Mouse (Mus musculus): ENCODE data around the gene Ankrd31. TPM values are rescaled to one million over a fixed set of nuclear protein-coding genes. Genes with fewer than 3 reads are reported as not detected.
"Not testable (repeated sequence)": the region's sequence is repeated elsewhere in the genome, so short reads cannot be mapped to it uniquely, and the experiment has no call there.

Ankrd31 gene
- total RNA-seq, 1 experiment, result 1.4 TPM

DNA sequence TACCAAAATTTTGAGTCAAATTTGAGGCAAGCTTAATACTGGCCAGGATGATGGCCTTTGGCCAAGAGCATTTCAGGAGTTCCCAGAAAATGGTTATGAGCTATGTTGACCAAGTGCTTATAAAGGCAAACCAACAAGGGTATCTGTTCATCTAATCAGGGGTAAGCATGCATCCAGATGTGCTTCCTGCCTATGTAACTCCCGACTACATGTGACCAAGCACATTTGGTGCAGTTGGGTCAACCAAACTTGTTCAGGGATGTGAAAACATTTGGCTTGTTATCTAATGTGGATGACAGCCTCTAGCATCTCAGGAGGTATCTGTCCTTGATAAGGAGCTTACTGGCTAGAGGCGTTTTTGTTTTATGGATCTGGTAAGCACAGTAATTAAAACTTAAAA, 12.8 kb downstream of the Ankrd31 start:
- no peaks in the 10 kb centered on the region for H3K4me1 ChIP-seq (ENCODE audit: control insufficient read depth in 2 of 2, insufficient read depth in 2 of 2, low read length in 2 of 2, poor library complexity in 1 of 2)
- no peaks in the 10 kb centered on the region; the same call in 1 of the 2 replicates for H3K36me3 ChIP-seq (ENCODE audit: control insufficient read depth, insufficient read depth, low read length, poor library complexity, severe bottlenecking)
- no peak for TF ChIP-seq MAFK (IDR thresholded peaks at IDR 0.05; ENCODE audit: insufficient read depth, low read depth, low read length)
- no peak overlapping the region for H3K4me3 ChIP-seq (ENCODE audit: insufficient read depth in 1 of 2, low read depth in 1 of 2, low read length in 2 of 2, poor library complexity in 1 of 2, severe bottlenecking in 1 of 2)
- H3K27ac ChIP-seq (ENCODE audit: insufficient read depth, low read depth, low read length, poor library complexity, severe bottlenecking), result no peak overlapping the region
- in situ Hi-C loops (cut with MboI; ENCODE audit: low sequenced_read_pairs in 2 of 2, unreplicated experiment in 2 of 2), result no loop called here
- no peak for DNase-seq (ENCODE audit: low read depth, low spot score)
- H3K9me3 ChIP-seq (ENCODE audit: control insufficient read depth, insufficient read depth, low read depth, low read length), result no peaks in the 10 kb centered on the region
- no peak overlapping the region for H3K9ac ChIP-seq (ENCODE audit: insufficient read depth, low read depth, low read length, poor library complexity, severe bottlenecking)

DNA sequence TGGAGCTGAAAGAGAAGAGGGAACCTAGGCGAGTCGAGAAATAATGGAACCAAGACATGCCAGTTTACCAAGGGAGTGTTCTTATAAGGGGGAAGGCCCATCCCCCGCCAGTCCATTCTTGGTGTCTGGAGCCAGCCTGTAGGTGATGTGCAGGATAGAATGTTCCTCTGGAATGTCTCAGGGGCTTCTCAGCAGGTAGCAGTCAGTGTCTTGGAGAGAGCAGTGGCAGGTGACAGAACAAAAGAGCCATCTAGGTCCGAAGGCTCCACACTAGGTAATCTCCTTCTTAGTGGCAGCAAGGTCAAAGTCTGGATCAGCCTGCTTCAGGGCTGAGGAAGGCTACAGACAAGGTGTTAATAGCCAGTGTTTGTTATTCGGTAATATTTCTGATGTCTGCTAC, 38.0 kb downstream of the Ankrd31 start:
- H3K36me3 ChIP-seq (ENCODE audit: control insufficient read depth, insufficient read depth, low read length, poor library complexity, severe bottlenecking); DNase-seq (ENCODE audit: low read depth, low spot score); H3K4me1 ChIP-seq (ENCODE audit: control insufficient read depth in 2 of 2, insufficient read depth in 2 of 2, low read length in 2 of 2, poor library complexity in 1 of 2); H3K9ac ChIP-seq (ENCODE audit: insufficient read depth, low read depth, low read length, poor library complexity, severe bottlenecking); in situ Hi-C loops (cut with MboI; ENCODE audit: low sequenced_read_pairs in 2 of 2, unreplicated experiment in 2 of 2); H3K4me3 ChIP-seq (ENCODE audit: insufficient read depth in 1 of 2, low read depth in 1 of 2, low read length in 2 of 2, poor library complexity in 1 of 2, severe bottlenecking in 1 of 2); H3K9me3 ChIP-seq (ENCODE audit: control insufficient read depth, insufficient read depth, low read depth, low read length); H3K27ac ChIP-seq (ENCODE audit: insufficient read depth, low read depth, low read length, poor library complexity, severe bottlenecking): not testable (repeated sequence)

- in situ Hi-C loops (cut with MboI; ENCODE audit: low sequenced_read_pairs in 2 of 2, unreplicated experiment in 2 of 2), result no loop called here
- no peak overlapping the region for H3K9ac ChIP-seq (ENCODE audit: insufficient read depth, low read depth, low read length, poor library complexity, severe bottlenecking)
- no peaks in the 10 kb centered on the region for H3K9me3 ChIP-seq (ENCODE audit: control insufficient read depth, insufficient read depth, low read depth, low read length)
- no peaks in the 10 kb centered on the region for H3K36me3 ChIP-seq (ENCODE audit: control insufficient read depth, insufficient read depth, low read length, poor library complexity, severe bottlenecking)
- DNase-seq (ENCODE audit: low read depth, low spot score), result no peak
- H3K4me3 ChIP-seq (ENCODE audit: insufficient read depth in 1 of 2, low read depth in 1 of 2, low read length in 2 of 2, poor library complexity in 1 of 2, severe bottlenecking in 1 of 2), result no peak overlapping the region
- H3K4me1 ChIP-seq (ENCODE audit: control insufficient read depth in 2 of 2, insufficient read depth in 2 of 2, low read length in 2 of 2, poor library complexity in 1 of 2), result no peaks in the 10 kb centered on the region
- H3K27ac ChIP-seq (ENCODE audit: insufficient read depth, low read depth, low read length, poor library complexity, severe bottlenecking), result no peak overlapping the region
- TF ChIP-seq MAFK (IDR thresholded peaks at IDR 0.05; ENCODE audit: insufficient read depth, low read depth, low read length) (no peak), ZNF384 (IDR thresholded peaks at IDR 0.05; ENCODE audit: low read depth, low read length) (no peak), ZC3H11A (IDR thresholded peaks at IDR 0.05; ENCODE audit: borderline replicate concordance, low read depth, low read length) (no peak), CHD2 (IDR thresholded peaks at IDR 0.05; ENCODE audit: low read depth, low read length) (no peak), HCFC1 (IDR thresholded peaks at IDR 0.05; ENCODE audit: borderline replicate concordance, insufficient read depth, low read length) (no peak)
Measured at GRCm38 (mm10) chr13:96793451-96793850, 45.4 kb downstream of the Ankrd31 start.

- Histone ChIP-seq H3K4me3 (ENCODE audit: insufficient read depth in 1 of 2, low read depth in 1 of 2, low read length in 2 of 2, poor library complexity in 1 of 2, severe bottlenecking in 1 of 2) (no peak overlapping the region), H3K9me3 (ENCODE audit: control insufficient read depth, insufficient read depth, low read depth, low read length) (no peaks in the 10 kb centered on the region), H3K4me1 (ENCODE audit: control insufficient read depth in 2 of 2, insufficient read depth in 2 of 2, low read length in 2 of 2, poor library complexity in 1 of 2) (no peaks in the 10 kb centered on the region), H3K9ac (ENCODE audit: insufficient read depth, low read depth, low read length, poor library complexity, severe bottlenecking) (no peak overlapping the region), H3K27ac (ENCODE audit: insufficient read depth, low read depth, low read length, poor library complexity, severe bottlenecking) (no peak overlapping the region), H3K36me3 (ENCODE audit: control insufficient read depth, insufficient read depth, low read length, poor library complexity, severe bottlenecking) (no peaks in the 10 kb centered on the region)
- no peak for DNase-seq (ENCODE audit: low read depth, low spot score)
- TF ChIP-seq ZC3H11A (IDR thresholded peaks at IDR 0.05; ENCODE audit: borderline replicate concordance, low read depth, low read length), result no peak
- no peak for TF ChIP-seq CHD2 (IDR thresholded peaks at IDR 0.05; ENCODE audit: low read depth, low read length)
- TF ChIP-seq ZNF384 (IDR thresholded peaks at IDR 0.05; ENCODE audit: low read depth, low read length), result no peak
- TF ChIP-seq HCFC1 (IDR thresholded peaks at IDR 0.05; ENCODE audit: borderline replicate concordance, insufficient read depth, low read length), result no peak
- TF ChIP-seq MAFK (IDR thresholded peaks at IDR 0.05; ENCODE audit: insufficient read depth, low read depth, low read length), result no peak
- in situ Hi-C loops (cut with MboI; ENCODE audit: low sequenced_read_pairs in 2 of 2, unreplicated experiment in 2 of 2), result no loop called here
Measured at GRCm38 (mm10) chr13:96795301-96795700, 47.2 kb downstream of the Ankrd31 start.

DNA sequence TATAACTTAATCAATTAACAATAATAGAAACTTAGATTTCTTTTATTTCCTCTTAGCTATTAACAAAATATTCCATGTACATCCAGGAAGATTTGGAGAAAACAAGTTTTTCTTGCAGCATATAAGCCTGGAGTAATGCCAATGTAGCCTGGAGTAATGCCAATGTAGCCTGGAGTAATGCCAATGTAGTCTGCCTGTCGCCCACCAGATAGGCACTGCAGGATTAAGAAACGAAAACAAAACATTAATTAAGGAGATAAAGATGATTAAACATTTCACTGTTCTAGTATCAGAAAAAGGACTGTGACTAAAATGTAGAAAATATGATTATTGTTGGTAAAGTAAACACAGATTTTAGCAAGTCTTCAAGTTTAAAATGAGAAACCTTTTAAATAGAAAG, 49.4 kb downstream of the Ankrd31 start:
- no peak for TF ChIP-seq ZC3H11A (IDR thresholded peaks at IDR 0.05; ENCODE audit: borderline replicate concordance, low read depth, low read length)
- no peak for TF ChIP-seq HCFC1 (IDR thresholded peaks at IDR 0.05; ENCODE audit: borderline replicate concordance, insufficient read depth, low read length)
- TF ChIP-seq MAFK (IDR thresholded peaks at IDR 0.05; ENCODE audit: insufficient read depth, low read depth, low read length), result no peak
- no peak for TF ChIP-seq CHD2 (IDR thresholded peaks at IDR 0.05; ENCODE audit: low read depth, low read length)
- H3K4me3 ChIP-seq (ENCODE audit: insufficient read depth in 1 of 2, low read depth in 1 of 2, low read length in 2 of 2, poor library complexity in 1 of 2, severe bottlenecking in 1 of 2), result no peak overlapping the region
- H3K9ac ChIP-seq (ENCODE audit: insufficient read depth, low read depth, low read length, poor library complexity, severe bottlenecking), result no peak overlapping the region
- no peaks in the 10 kb centered on the region for H3K36me3 ChIP-seq (ENCODE audit: control insufficient read depth, insufficient read depth, low read length, poor library complexity, severe bottlenecking)
- no peak overlapping the region for H3K27ac ChIP-seq (ENCODE audit: insufficient read depth, low read depth, low read length, poor library complexity, severe bottlenecking)
- in situ Hi-C loops (cut with MboI; ENCODE audit: low sequenced_read_pairs in 2 of 2, unreplicated experiment in 2 of 2), result no loop called here
- no peaks in the 10 kb centered on the region for H3K4me1 ChIP-seq (ENCODE audit: control insufficient read depth in 2 of 2, insufficient read depth in 2 of 2, low read length in 2 of 2, poor library complexity in 1 of 2)
- no peak for DNase-seq (ENCODE audit: low read depth, low spot score)
- no peaks in the 10 kb centered on the region for H3K9me3 ChIP-seq (ENCODE audit: control insufficient read depth, insufficient read depth, low read depth, low read length)

Measured in ES-E14 (cell line).